Mouse (Mus musculus) midbrain, embryonic 15.5 days (tissue): ENCODE results near the gene Calhm3. TPM values are rescaled to one million over a fixed set of nuclear protein-coding genes. Genes with fewer than 3 reads are reported as not detected.

Experiments used
- ATAC-seq: fragments of 200-750 bp; cut with Nextera tagmentation; replicated peaks from 2 replicates; pipeline ENCODE4 v1.8.0; 2017; ENCODE audit warnings: moderate TSS enrichment
- H3K27ac ChIP-seq: fragments of 300-500 bp; sonication (generic); 2 replicates; pipeline ENCODE4 v1.5.1; 2015; ENCODE audit warnings: mild to moderate bottlenecking, inconsistent platforms
- H3K27me3 ChIP-seq: fragments of 300-500 bp; sonication (generic); replicated peaks from 2 replicates; pipeline ENCODE4 v1.6.1; 2015; ENCODE audit warnings: inconsistent platforms
- H3K36me3 ChIP-seq: fragments of 300-500 bp; sonication (generic); replicated peaks from 2 replicates; pipeline ENCODE4 v1.6.1; 2015; ENCODE audit warnings: inconsistent platforms
- H3K4me1 ChIP-seq: fragments of 300-500 bp; sonication (generic); 2 replicates; pipeline ENCODE4 v1.6.1; 2015; ENCODE audit warnings: inconsistent platforms
- H3K4me2 ChIP-seq: fragments of 300-500 bp; sonication (generic); 2 replicates; pipeline ENCODE4 v1.6.1; 2015; ENCODE audit warnings: inconsistent platforms, mild to moderate bottlenecking, moderate library complexity
- H3K4me3 ChIP-seq: fragments of 300-500 bp; sonication (generic); 2 replicates; pipeline ENCODE4 v1.5.1; 2015; ENCODE audit warnings: mild to moderate bottlenecking, inconsistent platforms
- H3K9ac ChIP-seq: fragments of 300-500 bp; sonication (generic); 2 replicates; pipeline ENCODE4 v1.6.1; 2015; ENCODE audit warnings: mild to moderate bottlenecking, inconsistent platforms
- H3K9me3 ChIP-seq: fragments of 300-500 bp; sonication (generic); 2 replicates; pipeline ENCODE4 v1.6.1; 2016; ENCODE audit warnings: inconsistent platforms
- WGBS: fragments of 180-500 bp; shearing (Covaris S2); methylation state at CpG from one replicate; pipeline ENCODE4 v1.1.7; 2015; ENCODE audit warnings: mixed read lengths; 5-methylcytosine and 5-hydroxymethylcytosine counted together
- polyA plus RNA-seq: library from polyadenylated mRNA; unstranded; fragments of >200 nt; fragmentation: Nextera tagmentation; extraction: Ambion mirVana; gene quantifications from 2 replicates; pipeline ENCODE4 v1.2.1, GENCODE M21; 2015

The Calhm3 gene
- polyA plus RNA-seq, 1 experiment from 2014 or later: not detected

DNA sequence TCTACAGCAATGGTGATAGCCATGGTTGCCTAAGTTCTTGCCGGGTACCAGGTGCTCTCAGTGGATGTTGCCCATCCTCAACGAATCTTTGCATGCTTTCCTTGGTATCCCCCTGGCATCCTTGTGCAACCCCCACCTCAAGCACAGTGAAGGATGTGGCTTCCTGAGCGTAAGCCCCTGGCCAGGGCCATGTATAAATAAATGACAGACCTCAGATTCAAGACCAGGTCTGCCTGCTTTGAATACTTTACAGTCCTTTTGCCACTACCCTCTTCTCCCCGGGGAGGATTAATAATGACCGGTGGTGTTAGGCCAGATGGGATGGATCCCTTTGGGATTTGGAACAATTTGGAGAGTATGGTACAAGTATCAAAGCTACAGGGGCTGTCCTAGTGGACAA, 21.4 kb downstream of the Calhm3 start:
- H3K4me1 ChIP-seq: peaks cover 12% of the 10 kb centered on the region
- H3K9me3 ChIP-seq: no peaks in the 10 kb centered on the region
- no peak overlapping the region for H3K4me3 ChIP-seq
- WGBS: 87% methylated on average over 5 of the region's 5 CpGs
- H3K27ac ChIP-seq: no peak overlapping the region
- H3K36me3 ChIP-seq: peaks cover 8% of the 10 kb centered on the region
- H3K9ac ChIP-seq: no peak overlapping the region
- H3K4me2 ChIP-seq: no peak overlapping the region
- no peaks in the 10 kb centered on the region for H3K27me3 ChIP-seq
- ATAC-seq: no peak

DNA sequence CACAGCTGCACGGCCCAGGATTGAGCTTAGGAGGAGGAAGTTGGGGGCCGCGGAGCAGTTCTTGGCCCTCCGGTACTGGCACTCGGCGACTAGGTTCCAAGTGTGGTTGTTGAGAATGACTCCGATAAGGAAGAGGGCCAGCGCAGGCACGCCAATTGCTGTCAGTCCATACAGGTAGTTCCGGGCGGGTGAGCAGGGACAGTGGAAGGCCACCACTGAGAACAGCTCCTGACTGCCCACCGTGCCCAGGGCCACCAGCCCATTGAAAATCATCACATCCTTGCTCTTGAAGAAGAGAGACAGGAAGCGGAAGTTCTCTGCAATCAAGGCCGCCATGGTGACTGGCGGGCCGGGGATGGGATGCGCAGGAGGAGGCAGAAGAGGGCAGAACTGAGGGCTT, 22.0 kb downstream of the Calhm3 start:
- Histone ChIP-seq H3K4me2 (no peak overlapping the region), H3K27me3 (no peaks in the 10 kb centered on the region), H3K4me1 (peaks cover 12% of the 10 kb centered on the region), H3K36me3 (peaks cover 13% of the 10 kb centered on the region), H3K4me3 (no peak overlapping the region), H3K9me3 (no peaks in the 10 kb centered on the region), H3K9ac (no peak overlapping the region), H3K27ac (no peak overlapping the region)
- 92% methylated on average over 17 of the region's 17 CpGs for WGBS
- no peak for ATAC-seq

GRCm38 (mm10) chr19:47133161-47133560, 24.4 kb downstream of the Calhm3 start:
- peaks cover 10% of the 10 kb centered on the region for H3K4me1 ChIP-seq
- no peak overlapping the region for H3K4me3 ChIP-seq
- WGBS: 91% methylated on average over 7 of the region's 7 CpGs
- no peak overlapping the region for H3K9ac ChIP-seq
- no peak overlapping the region for H3K27ac ChIP-seq
- H3K36me3 ChIP-seq: peaks cover 37% of the 10 kb centered on the region
- no peak for ATAC-seq
- H3K27me3 ChIP-seq: no peaks in the 10 kb centered on the region
- H3K9me3 ChIP-seq: no peaks in the 10 kb centered on the region
- no peak overlapping the region for H3K4me2 ChIP-seq

- no peaks in the 10 kb centered on the region for H3K27me3 ChIP-seq
- H3K36me3 ChIP-seq: peaks cover 55% of the 10 kb centered on the region
- H3K9ac ChIP-seq: no peak overlapping the region
- H3K4me3 ChIP-seq: no peak overlapping the region
- no peak overlapping the region for H3K4me2 ChIP-seq
- no peak overlapping the region for H3K27ac ChIP-seq
- 92% methylated on average over 15 of the region's 15 CpGs for WGBS
- H3K4me1 ChIP-seq: no peaks in the 10 kb centered on the region
- no peaks in the 10 kb centered on the region for H3K9me3 ChIP-seq
- no peak for ATAC-seq
These were observed 26.9 kb downstream of the Calhm3 start for GRCm38 (mm10) chr19:47130551-47131125.

- no peaks in the 10 kb centered on the region for H3K9me3 ChIP-seq
- no peaks in the 10 kb centered on the region for H3K4me1 ChIP-seq
- peaks cover 63% of the 10 kb centered on the region for H3K36me3 ChIP-seq
- 93% methylated on average over 11 of the region's 11 CpGs for WGBS
- no peak overlapping the region for H3K9ac ChIP-seq
- no peaks in the 10 kb centered on the region for H3K27me3 ChIP-seq
- no peak overlapping the region for H3K4me3 ChIP-seq
- no peak overlapping the region for H3K27ac ChIP-seq
- no peak overlapping the region for H3K4me2 ChIP-seq
- ATAC-seq: no peak
These were observed 28.7 kb downstream of the Calhm3 start for GRCm38 (mm10) chr19:47128835-47129234.

DNA sequence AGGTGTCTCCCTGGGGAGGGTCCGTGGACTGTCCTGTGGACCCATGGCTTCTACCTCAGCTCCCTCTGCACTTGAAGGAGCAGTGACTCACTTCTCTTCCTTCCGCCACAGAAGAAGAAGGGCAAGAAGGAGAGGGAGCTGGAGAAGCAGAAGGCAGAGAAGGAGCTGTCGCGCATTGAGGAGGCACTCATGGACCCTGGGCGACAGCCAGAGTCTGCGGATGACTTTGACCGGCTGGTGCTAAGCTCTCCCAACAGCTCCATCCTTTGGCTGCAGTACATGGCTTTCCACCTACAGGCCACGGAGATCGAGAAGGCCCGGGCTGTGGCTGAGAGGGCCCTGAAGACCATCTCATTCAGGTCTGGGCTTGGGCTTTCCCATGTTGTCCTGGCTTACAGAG, 29.4 kb downstream of the Calhm3 start:
- no peak overlapping the region for H3K9ac ChIP-seq
- ATAC-seq: no peak
- no peaks in the 10 kb centered on the region for H3K27me3 ChIP-seq
- H3K4me1 ChIP-seq: no peaks in the 10 kb centered on the region
- 98% methylated on average over 10 of the region's 10 CpGs for WGBS
- H3K4me2 ChIP-seq: no peak overlapping the region
- H3K27ac ChIP-seq: no peak overlapping the region
- no peak overlapping the region for H3K4me3 ChIP-seq
- H3K36me3 ChIP-seq: peaks cover 63% of the 10 kb centered on the region
- H3K9me3 ChIP-seq: no peaks in the 10 kb centered on the region

DNA sequence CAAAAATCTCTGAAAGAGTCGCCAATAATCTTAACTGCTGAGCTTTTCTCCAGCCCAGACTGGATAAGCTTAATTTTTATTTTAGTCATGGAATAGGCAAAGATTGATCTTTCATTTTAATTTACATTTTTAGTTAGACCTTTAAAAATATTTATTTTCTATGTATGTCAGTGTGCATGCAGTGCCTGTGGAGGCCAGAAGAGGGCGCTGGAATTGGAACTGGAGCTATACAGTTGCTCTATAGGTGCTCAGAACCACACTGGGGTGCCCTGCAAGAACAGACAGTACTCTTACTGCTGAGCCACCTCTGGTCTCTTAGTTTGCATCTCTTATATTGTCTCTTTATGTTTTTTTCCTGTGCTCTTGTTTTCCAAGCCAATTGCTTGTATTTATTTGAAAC, 34.8 kb downstream of the Calhm3 start:
- H3K36me3 ChIP-seq: peaks cover 30% of the 10 kb centered on the region; the same call in 1 of the 2 replicates
- WGBS: 26% methylated on average over 2 of the region's 2 CpGs
- no peak overlapping the region for H3K9ac ChIP-seq
- H3K4me3 ChIP-seq: no peak overlapping the region
- no peak overlapping the region for H3K27ac ChIP-seq
- no peaks in the 10 kb centered on the region for H3K9me3 ChIP-seq
- H3K4me1 ChIP-seq: no peaks in the 10 kb centered on the region
- H3K27me3 ChIP-seq: no peaks in the 10 kb centered on the region
- ATAC-seq: no peak
- H3K4me2 ChIP-seq: no peak overlapping the region

GRCm38 (mm10) chr19:47121054-47121453, 36.5 kb downstream of the Calhm3 start:
- H3K36me3 ChIP-seq: peaks cover 34% of the 10 kb centered on the region
- WGBS: 42% methylated on average over 4 of the region's 4 CpGs
- no peaks in the 10 kb centered on the region for H3K9me3 ChIP-seq

DNA sequence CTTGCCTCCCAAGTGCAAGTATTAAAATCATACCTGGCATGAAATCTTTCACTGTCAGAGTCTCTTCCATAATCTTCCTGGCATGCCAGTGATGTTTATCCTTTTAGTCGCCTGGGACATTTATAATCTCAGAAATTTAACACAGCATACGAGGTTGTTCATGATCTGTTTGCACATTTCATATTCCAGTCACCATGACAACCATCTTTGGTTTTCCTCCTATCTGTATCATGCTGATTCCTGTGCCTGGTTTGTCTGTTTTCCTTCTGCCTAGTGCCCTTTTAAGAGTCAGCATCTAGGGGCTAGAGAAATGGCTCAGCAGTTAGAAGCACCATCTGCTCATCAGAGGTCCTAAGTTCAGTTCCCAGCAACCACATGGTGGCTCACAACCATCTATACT, 38.9 kb downstream of the Calhm3 start:
- Histone ChIP-seq H3K27me3 (no peaks in the 10 kb centered on the region), H3K9me3 (no peaks in the 10 kb centered on the region), H3K36me3 (peaks cover 43% of the 10 kb centered on the region), H3K27ac (no peak overlapping the region), H3K4me3 (no peak overlapping the region), H3K9ac (no peak overlapping the region), H3K4me2 (no peak overlapping the region), H3K4me1 (no peaks in the 10 kb centered on the region)
- no peak for ATAC-seq
- 82% methylated on average over 2 of the region's 2 CpGs for WGBS

More at GRCm38 (mm10) chr19:47121054-47121453, 36.5 kb downstream of the Calhm3 start:
- ATAC-seq: no peak
- H3K27me3 ChIP-seq: no peaks in the 10 kb centered on the region
- H3K4me1 ChIP-seq: no peaks in the 10 kb centered on the region
- no peak overlapping the region for H3K4me2 ChIP-seq
- no peak overlapping the region for H3K4me3 ChIP-seq
- no peak overlapping the region for H3K9ac ChIP-seq
- H3K27ac ChIP-seq: no peak overlapping the region

- H3K36me3 ChIP-seq: peaks cover 75% of the 10 kb centered on the region
- no peaks in the 10 kb centered on the region for H3K27me3 ChIP-seq
- H3K4me2 ChIP-seq: no peak overlapping the region
- no peaks in the 10 kb centered on the region for H3K9me3 ChIP-seq
- H3K9ac ChIP-seq: no peak overlapping the region
- 94% methylated on average over 9 of the region's 9 CpGs for WGBS
- no peak overlapping the region for H3K27ac ChIP-seq
- H3K4me1 ChIP-seq: no peaks in the 10 kb centered on the region
- no peak overlapping the region for H3K4me3 ChIP-seq
- ATAC-seq: no peak
These were observed 52.8 kb downstream of the Calhm3 start for GRCm38 (mm10) chr19:47104641-47105271.

Other genes starting within 250 kb of the Calhm3 start
- 589 and 592 TPM in 2 replicates for gene Ina, start 143.1 kb downstream of the Calhm3 start, polyA plus RNA-seq
- 87.7 and 90.5 TPM in 2 replicates for gene Nt5c2, start 142.6 kb downstream of the Calhm3 start, polyA plus RNA-seq
- 30.9 and 33.5 TPM in 2 replicates for gene Pcgf6, start 106.9 kb downstream of the Calhm3 start, polyA plus RNA-seq
- 6.4 and 6.6 TPM in 2 replicates for gene Taf5, start 90.0 kb downstream of the Calhm3 start, polyA plus RNA-seq
- gene Usmg5, start 67.1 kb downstream of the Calhm3 start, polyA plus RNA-seq: 1,240 and 1,355 TPM in 2 replicates
- 6.6 and 6.8 TPM in 2 replicates for gene Pdcd11, start 67.0 kb downstream of the Calhm3 start, polyA plus RNA-seq
- 1.1 and 1.5 TPM in 2 replicates for gene Calhm2, start 19.5 kb downstream of the Calhm3 start, polyA plus RNA-seq
- gene Calhm1, start 13.5 kb downstream of the Calhm3 start, polyA plus RNA-seq: not detected in 2 replicates
- gene Neurl1a, start 21.1 kb upstream of the Calhm3 start, polyA plus RNA-seq: 14.8 and 15.0 TPM in 2 replicates